15 mouse cellular contexts compared by ENCODE assay signal in genomic region chr11:50717381-50717897, GRCm38 (mm10).
A peak's percentile ranks its signal among the peaks of the same experiment; 100 is the strongest.
DNase-seq lines count a peak whose midpoint lies in the region; ATAC-seq lines count a peak whose summit lies in the region.
"Had no signal": no experiment of that assay in that cellular context is flagged by ENCODE, and none has a peak within 500 bp of the region (broad histone marks: within the 10 kb centered on the region; RNA-seq: fewer than 3 reads in every experiment).

No protein-coding gene starts in this region.

- intact Hi-C loops in gastrocnemius, postnatal 14 days (cut with DNase I; ENCODE audit: low total_unique reads): no loop called here

- no peak overlapping the region for H3K4me3 ChIP-seq in heart, embryonic 10.5 days
- H3K4me3 ChIP-seq in limb, embryonic 13.5 days: no peak overlapping the region
- no peak overlapping the region for H3K4me3 ChIP-seq in liver, embryonic 12.5 days
- H3K4me3 ChIP-seq: limb, embryonic 15.5 days; midbrain, embryonic 15.5 days; neural tube, embryonic 15.5 days had no signal

- H3K4me2 ChIP-seq in limb, embryonic 13.5 days (replicated peaks): no peak overlapping the region
- no peak overlapping the region for H3K4me2 ChIP-seq in liver, embryonic 12.5 days
- H3K4me2 ChIP-seq: limb, embryonic 15.5 days; midbrain, embryonic 15.5 days; neural tube, embryonic 15.5 days had no signal

- 52% methylated on average over 12 of the region's 12 CpGs for WGBS in heart, embryonic 10.5 days
- WGBS in limb, embryonic 13.5 days: 65% methylated on average over 12 of the region's 12 CpGs
- 60% methylated on average over 12 of the region's 12 CpGs for WGBS in liver, embryonic 12.5 days (ENCODE audit: insufficient replicate concordance)

- H3K4me1 ChIP-seq in heart, embryonic 10.5 days: peaks cover 47% of the 10 kb centered on the region
- H3K4me1 ChIP-seq in limb, embryonic 13.5 days: peaks cover 49% of the 10 kb centered on the region
- H3K4me1 ChIP-seq in liver, embryonic 12.5 days: no peaks in the 10 kb centered on the region
- H3K4me1 ChIP-seq: midbrain, embryonic 15.5 days had no signal

- peak; percentile 17 for DNase-seq in gastrocnemius, postnatal 14 days
- no peak for DNase-seq in gastrocnemius, adult 18-20 months (ENCODE audit: low spot score)
- peak; percentile 57 for DNase-seq in lung, postnatal 10 days
- DNase-seq in lung, postnatal 14 days: no peak
- no peak for DNase-seq in heart, embryonic 10.5 days (ENCODE audit: low spot score)
- DNase-seq: adrenal gland, adult 2 months; gastrocnemius, postnatal 10 days; kidney, adult 9 months; thymus, postnatal 36 days had no signal

- no peaks in the 10 kb centered on the region for H3K9me3 ChIP-seq in heart, embryonic 10.5 days
- H3K9me3 ChIP-seq in limb, embryonic 13.5 days: no peaks in the 10 kb centered on the region
- no peaks in the 10 kb centered on the region for H3K9me3 ChIP-seq in liver, embryonic 12.5 days (replicated peaks)
- H3K9me3 ChIP-seq: limb, embryonic 15.5 days; midbrain, embryonic 15.5 days; neural tube, embryonic 15.5 days had no signal

- H3K27me3 ChIP-seq in heart, embryonic 10.5 days (ENCODE audit: insufficient read depth, poor library complexity, severe bottlenecking): peaks cover 63% of the 10 kb centered on the region
- H3K27me3 ChIP-seq in limb, embryonic 13.5 days: peaks cover 19% of the 10 kb centered on the region
- no peaks in the 10 kb centered on the region for H3K27me3 ChIP-seq in liver, embryonic 12.5 days (replicated peaks)
- H3K27me3 ChIP-seq: limb, embryonic 15.5 days; midbrain, embryonic 15.5 days had no signal

- ATAC-seq in limb, embryonic 13.5 days (ENCODE audit: low FRiP score, low read depth): no peak
- ATAC-seq in liver, embryonic 12.5 days: no peak
- no peak for ATAC-seq in erythroid progenitor cell, adult 5-6 weeks (replicated peaks; ENCODE audit: low FRiP score, poor library complexity, severe bottlenecking)
- ATAC-seq: midbrain, embryonic 15.5 days had no signal

- H3K36me3 ChIP-seq in heart, embryonic 10.5 days: no peaks in the 10 kb centered on the region
- H3K36me3 ChIP-seq in limb, embryonic 13.5 days: no peaks in the 10 kb centered on the region
- no peaks in the 10 kb centered on the region for H3K36me3 ChIP-seq in liver, embryonic 12.5 days
- H3K36me3 ChIP-seq: limb, embryonic 15.5 days; midbrain, embryonic 15.5 days; neural tube, embryonic 15.5 days had no signal

- H3K27ac ChIP-seq in heart, embryonic 10.5 days: 0 out of 2 replicates have a peak overlapping the region, but pooled peaks have one; percentile 36
- H3K27ac ChIP-seq in limb, embryonic 13.5 days: 0 out of 2 replicates have a peak overlapping the region, but pooled peaks have one; percentile 6
- H3K27ac ChIP-seq in liver, embryonic 12.5 days: no peak overlapping the region
- H3K27ac ChIP-seq: limb, embryonic 15.5 days; midbrain, embryonic 15.5 days; neural tube, embryonic 15.5 days had no signal

- H3K9ac ChIP-seq in limb, embryonic 13.5 days: no peak overlapping the region
- H3K9ac ChIP-seq in liver, embryonic 12.5 days: no peak overlapping the region
- H3K9ac ChIP-seq: limb, embryonic 15.5 days; midbrain, embryonic 15.5 days; neural tube, embryonic 15.5 days had no signal

Comparison
In these comparisons a context has a peak if more than half of its experiments do, and no peak if none do; other contexts are left out.
1. DNase-seq: peak in gastrocnemius, postnatal 14 days (single experiment) and lung, postnatal 10 days (single experiment); none in gastrocnemius, adult 18-20 months (single experiment), lung, postnatal 14 days (single experiment) and heart, embryonic 10.5 days (single experiment).